Mouse (Mus musculus): Measurements from ENCODE around the gene Fau. TPM values are rescaled to one million over a fixed set of nuclear protein-coding genes. Genes with fewer than 3 reads are reported as not detected.

Fau gene
- polyA plus RNA-seq, 1 experiment from 2014 or later, result 453 TPM

GRCm38 (mm10) chr19:6102169-6102853 lies 44.7 kb downstream of the Fau start:
- Histone ChIP-seq H3K27ac (no peak overlapping the region), H3K9ac (no peak overlapping the region), H3K4me3 (no peak overlapping the region), H3K27me3 (no peaks in the 10 kb centered on the region), H3K4me2 (no peak overlapping the region), H3K36me3 (no peaks in the 10 kb centered on the region), H3K4me1 (replicated peaks) (no peaks in the 10 kb centered on the region), H3K9me3 (replicated peaks) (no peaks in the 10 kb centered on the region)
- WGBS, result 70% methylated on average over 6 of the region's 6 CpGs
- no peak for ATAC-seq (replicated peaks; ENCODE audit: insufficient number of reproducible peaks, insufficient read depth, low FRiP score, low read depth)

- H3K4me1 ChIP-seq (replicated peaks), result no peaks in the 10 kb centered on the region
- 52% methylated on average over 4 of the region's 4 CpGs for WGBS
- H3K9me3 ChIP-seq (replicated peaks), result no peaks in the 10 kb centered on the region
- no peak overlapping the region for H3K9ac ChIP-seq
- no peak overlapping the region for H3K27ac ChIP-seq
- H3K4me3 ChIP-seq, result no peak overlapping the region
- H3K4me2 ChIP-seq, result no peak overlapping the region
- ATAC-seq (replicated peaks; ENCODE audit: insufficient number of reproducible peaks, insufficient read depth, low FRiP score, low read depth), result no peak
- H3K27me3 ChIP-seq, result no peaks in the 10 kb centered on the region
- H3K36me3 ChIP-seq, result no peaks in the 10 kb centered on the region
These were observed 46.8 kb downstream of the Fau start for GRCm38 (mm10) chr19:6104476-6104875.

GRCm38 (mm10) chr19:6105586-6105985 lies 47.9 kb downstream of the Fau start, which contains the start of gene Naaladl1:
Naaladl1 (plus strand) TSS chr19:6105782.
- Histone ChIP-seq H3K36me3 (no peaks in the 10 kb centered on the region), H3K9ac (no peak within 1 kb of the TSS), H3K4me1 (replicated peaks) (no peaks in the 10 kb centered on the region), H3K27me3 (no peaks in the 10 kb centered on the region), H3K4me3 (no peak within 1 kb of the TSS), H3K4me2 (no peak within 1 kb of the TSS), H3K9me3 (replicated peaks) (no peaks in the 10 kb centered on the region), H3K27ac (no peak within 1 kb of the TSS)
- ATAC-seq (replicated peaks; ENCODE audit: insufficient number of reproducible peaks, insufficient read depth, low FRiP score, low read depth), result no peak
- 86% methylated on average over 7 of the region's 7 CpGs for WGBS

Small RNAs within 50 kb of the gene (microRNA-seq; reads per million reads assigned to microRNA genes)
- 2.3 reads per million, percentile 3 among the genes with 10 or more reads in this experiment for gene Mir6988

Other genes starting within 250 kb of the Fau start
- 25.1 and 35.1 TPM in 2 replicates for gene Frmd8, start 182.6 kb upstream of the Fau start, polyA plus RNA-seq (2015; fragmentation: Nextera tagmentation; extraction: Ambion mirVana)
- 3.2 and 4.2 TPM in 2 replicates for gene Slc25a45, start 180.0 kb upstream of the Fau start, polyA plus RNA-seq (2015; fragmentation: Nextera tagmentation; extraction: Ambion mirVana)
- 1.2 and 2.0 TPM in 2 replicates for gene Tigd3, start 163.7 kb upstream of the Fau start, polyA plus RNA-seq (2015; fragmentation: Nextera tagmentation; extraction: Ambion mirVana)
- gene Dpf2, start 144.8 kb upstream of the Fau start, polyA plus RNA-seq (2015; fragmentation: Nextera tagmentation; extraction: Ambion mirVana), result 81.9 and 106 TPM in 2 replicates
- 10.4 and 13.0 TPM in 2 replicates for gene Cdc42ep2, start 133.0 kb upstream of the Fau start, polyA plus RNA-seq (2015; fragmentation: Nextera tagmentation; extraction: Ambion mirVana)
- gene Pola2, start 93.6 kb upstream of the Fau start, polyA plus RNA-seq (2015; fragmentation: Nextera tagmentation; extraction: Ambion mirVana), result 35.8 and 48.9 TPM in 2 replicates
- gene Slc22a20, start 71.7 kb upstream of the Fau start, polyA plus RNA-seq (2015; fragmentation: Nextera tagmentation; extraction: Ambion mirVana), result not detected in 2 replicates
- 6.6 and 10.0 TPM in 2 replicates for gene Capn1, start 41.9 kb upstream of the Fau start, polyA plus RNA-seq (2015; fragmentation: Nextera tagmentation; extraction: Ambion mirVana)
- gene Syvn1, start 11.3 kb upstream of the Fau start, polyA plus RNA-seq (2015; fragmentation: Nextera tagmentation; extraction: Ambion mirVana), result 14.5 and 19.2 TPM in 2 replicates
- 54.5 and 55.3 TPM in 2 replicates for gene Mrpl49, start 59 bp upstream of the Fau start, polyA plus RNA-seq (2015; fragmentation: Nextera tagmentation; extraction: Ambion mirVana)
- gene Znhit2, start 3.3 kb downstream of the Fau start, polyA plus RNA-seq (2015; fragmentation: Nextera tagmentation; extraction: Ambion mirVana), result 19.3 and 25.6 TPM in 2 replicates
- gene Tm7sf2, start 10.5 kb downstream of the Fau start, polyA plus RNA-seq (2015; fragmentation: Nextera tagmentation; extraction: Ambion mirVana), result 5.4 and 11.3 TPM in 2 replicates
- 35.6 and 51.9 TPM in 2 replicates for gene Vps51, start 19.4 kb downstream of the Fau start, polyA plus RNA-seq (2015; fragmentation: Nextera tagmentation; extraction: Ambion mirVana)
- gene Tmem262, start 22.2 kb downstream of the Fau start, polyA plus RNA-seq (2015; fragmentation: Nextera tagmentation; extraction: Ambion mirVana), result not detected in 2 replicates
- gene Gm28374, start 24.4 kb downstream of the Fau start, polyA plus RNA-seq (2015; fragmentation: Nextera tagmentation; extraction: Ambion mirVana), result 0.48 and 1.3 TPM in 2 replicates
- 39.1 and 53.1 TPM in 2 replicates for gene Zfpl1, start 27.1 kb downstream of the Fau start, polyA plus RNA-seq (2015; fragmentation: Nextera tagmentation; extraction: Ambion mirVana)
- 19.6 and 27.2 TPM in 2 replicates for gene Cdca5, start 27.1 kb downstream of the Fau start, polyA plus RNA-seq (2015; fragmentation: Nextera tagmentation; extraction: Ambion mirVana)
- gene AC131692.1, start 36.6 kb downstream of the Fau start, polyA plus RNA-seq (2015; fragmentation: Nextera tagmentation; extraction: Ambion mirVana), result 0.20 and 0.38 TPM in 2 replicates
- 0.21 and 0.36 TPM in 2 replicates for gene Naaladl1, start 47.9 kb downstream of the Fau start, polyA plus RNA-seq (2015; fragmentation: Nextera tagmentation; extraction: Ambion mirVana)
- 28.1 and 38.1 TPM in 2 replicates for gene Sac3d1, start 60.8 kb downstream of the Fau start, polyA plus RNA-seq (2015; fragmentation: Nextera tagmentation; extraction: Ambion mirVana)
- 19.8 and 25.9 TPM in 2 replicates for gene Snx15, start 70.5 kb downstream of the Fau start, polyA plus RNA-seq (2015; fragmentation: Nextera tagmentation; extraction: Ambion mirVana)
- 0.23 TPM in 1 of 2 replicates, not detected in the other for gene Batf2, start 83.1 kb downstream of the Fau start, polyA plus RNA-seq (2015; fragmentation: Nextera tagmentation; extraction: Ambion mirVana)
- 74.7 and 81.8 TPM in 2 replicates for gene Arl2, start 83.7 kb downstream of the Fau start, polyA plus RNA-seq (2015; fragmentation: Nextera tagmentation; extraction: Ambion mirVana)
- gene Majin, start 126.5 kb downstream of the Fau start, polyA plus RNA-seq (2015; fragmentation: Nextera tagmentation; extraction: Ambion mirVana), result not detected in 2 replicates
- gene Gpha2, start 168.5 kb downstream of the Fau start, polyA plus RNA-seq (2015; fragmentation: Nextera tagmentation; extraction: Ambion mirVana), result 0.57 TPM in 1 of 2 replicates, not detected in the other
- gene Ppp2r5b, start 178.0 kb downstream of the Fau start, polyA plus RNA-seq (2015; fragmentation: Nextera tagmentation; extraction: Ambion mirVana), result 21.4 and 28.1 TPM in 2 replicates
- 6.7 and 10.0 TPM in 2 replicates for gene Atg2a, start 183.8 kb downstream of the Fau start, polyA plus RNA-seq (2015; fragmentation: Nextera tagmentation; extraction: Ambion mirVana)
- 54.1 and 66.8 TPM in 2 replicates for gene Ehd1, start 218.9 kb downstream of the Fau start, polyA plus RNA-seq (2015; fragmentation: Nextera tagmentation; extraction: Ambion mirVana)
- gene Cdc42bpg, start 248.6 kb downstream of the Fau start, polyA plus RNA-seq (2015; fragmentation: Nextera tagmentation; extraction: Ambion mirVana), result 0.30 and 0.60 TPM in 2 replicates